Mouse (Mus musculus): ENCODE results near the gene Fgf5.

The Fgf5 gene

DNA sequence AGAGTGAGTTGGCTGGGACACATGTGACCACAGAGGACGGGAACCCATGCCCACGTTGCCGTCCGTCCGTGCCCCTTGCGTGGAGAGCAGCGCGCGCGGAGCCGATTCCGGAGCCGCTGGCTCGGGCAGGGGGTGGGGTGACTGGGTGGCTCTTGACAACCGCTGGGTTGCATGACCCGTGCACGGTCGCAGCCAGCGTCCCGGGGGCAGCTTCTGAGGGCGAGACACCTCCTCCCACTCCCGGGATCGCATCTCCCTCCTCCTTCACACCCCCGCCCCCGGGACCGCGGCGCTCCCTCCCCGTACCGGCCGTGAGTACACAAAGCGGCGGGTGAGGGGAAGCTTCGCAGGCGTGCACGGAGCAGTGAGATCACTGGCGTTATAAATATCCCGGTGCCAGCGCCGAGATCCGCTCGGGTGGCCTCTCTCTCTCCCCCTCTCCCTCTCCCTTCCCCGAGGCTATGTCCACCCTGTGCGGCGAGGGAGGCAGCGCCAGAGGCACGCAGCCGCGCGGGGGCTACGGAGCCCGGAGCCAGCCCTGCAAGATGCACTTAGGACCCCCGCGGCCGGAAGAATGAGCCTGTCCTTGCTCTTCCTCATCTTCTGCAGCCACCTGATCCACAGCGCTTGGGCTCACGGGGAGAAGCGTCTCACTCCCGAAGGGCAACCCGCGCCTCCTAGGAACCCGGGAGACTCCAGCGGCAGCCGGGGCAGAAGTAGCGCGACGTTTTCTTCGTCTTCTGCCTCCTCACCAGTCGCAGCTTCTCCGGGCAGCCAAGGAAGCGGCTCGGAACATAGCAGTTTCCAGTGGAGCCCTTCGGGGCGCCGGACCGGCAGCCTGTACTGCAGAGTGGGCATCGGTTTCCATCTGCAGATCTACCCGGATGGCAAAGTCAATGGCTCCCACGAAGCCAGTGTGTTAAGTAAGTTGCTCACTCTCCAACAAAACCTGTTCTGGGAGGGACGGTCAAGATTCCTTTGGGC is at the start of gene Fgf5:
Fgf5 (plus strand) TSS at position 347 of the 984 bp plus-strand sequence.
- DNase-seq, result no peak

DNA sequence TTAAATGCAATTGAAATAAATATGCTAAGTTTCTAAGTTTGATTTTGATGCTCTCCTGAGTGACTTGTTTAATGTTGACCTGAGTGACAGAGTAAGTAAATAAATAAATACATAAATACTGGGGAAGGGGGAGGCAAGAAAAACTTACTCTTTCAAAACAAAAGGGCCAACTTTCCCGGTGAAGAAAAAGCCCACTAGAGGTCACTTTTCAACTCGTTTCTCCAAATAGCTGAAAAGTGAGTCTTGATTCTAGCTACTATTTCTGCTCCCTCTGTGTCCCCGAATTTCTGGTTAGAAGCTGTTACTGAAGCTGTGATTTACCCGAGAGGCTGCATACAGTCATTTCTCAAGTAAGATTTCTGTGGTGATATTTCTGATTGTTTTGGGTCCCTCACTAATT is 41.5 kb upstream of the Fgf5 start:
- DNase-seq, result no peak

DNA sequence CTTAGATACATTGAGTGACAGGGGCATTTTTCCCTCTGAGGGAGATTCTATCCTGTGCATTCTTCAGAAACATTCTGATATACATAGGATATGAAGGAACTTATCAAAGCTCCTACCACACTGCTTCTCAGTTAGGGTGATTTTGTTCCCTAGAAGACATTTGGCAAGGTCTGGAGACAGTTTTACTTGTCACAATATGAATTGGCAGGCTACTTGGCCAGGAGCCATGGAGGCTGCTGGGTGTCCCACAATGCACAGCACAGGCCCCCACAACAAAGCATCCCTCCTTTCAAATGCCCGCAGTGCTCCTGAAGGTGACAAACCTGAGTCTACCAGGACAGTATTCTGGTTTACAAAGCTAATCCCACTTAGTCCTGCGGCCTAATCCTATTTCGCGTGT is 32.0 kb upstream of the Fgf5 start:
- DNase-seq, result no peak

DNA sequence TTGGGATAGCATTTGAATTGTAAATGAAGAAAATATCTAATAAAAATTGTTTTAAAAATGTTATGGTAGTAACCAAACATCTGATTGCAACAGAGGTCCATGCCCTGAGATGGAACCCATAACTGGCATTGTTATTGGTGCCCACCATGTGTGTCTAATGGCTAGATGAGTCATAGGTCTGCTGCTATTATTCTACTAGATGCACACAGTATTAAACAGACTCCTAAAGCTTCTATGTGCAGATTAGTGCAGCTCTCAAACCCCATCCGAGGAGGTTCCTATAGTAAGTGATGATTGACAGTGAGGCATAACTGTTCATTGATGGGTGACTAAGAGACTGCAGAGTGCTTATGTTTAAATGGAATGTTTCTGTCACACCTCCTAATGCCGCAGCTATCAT is 27.3 kb upstream of the Fgf5 start:
- no peak for DNase-seq

DNA sequence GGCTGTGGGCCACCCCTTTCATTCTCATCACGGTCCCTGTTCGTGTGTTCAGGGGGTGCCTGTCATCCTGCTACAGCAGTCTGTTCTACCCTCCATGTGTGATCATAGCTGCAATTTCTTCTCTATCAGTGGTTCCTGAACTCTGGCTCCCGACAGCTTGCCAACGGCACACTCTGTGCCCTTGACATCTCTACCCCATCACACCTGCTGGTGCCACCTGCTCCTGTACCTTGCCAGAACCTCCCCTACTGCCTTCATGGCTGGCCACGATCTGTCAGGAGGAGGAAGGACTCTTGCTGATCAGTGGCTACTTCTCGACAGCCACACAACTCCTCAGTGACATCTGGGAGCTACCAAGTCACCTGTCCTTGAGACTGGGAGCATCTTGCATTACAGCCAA is 24.5 kb upstream of the Fgf5 start:
- no peak for DNase-seq

DNA sequence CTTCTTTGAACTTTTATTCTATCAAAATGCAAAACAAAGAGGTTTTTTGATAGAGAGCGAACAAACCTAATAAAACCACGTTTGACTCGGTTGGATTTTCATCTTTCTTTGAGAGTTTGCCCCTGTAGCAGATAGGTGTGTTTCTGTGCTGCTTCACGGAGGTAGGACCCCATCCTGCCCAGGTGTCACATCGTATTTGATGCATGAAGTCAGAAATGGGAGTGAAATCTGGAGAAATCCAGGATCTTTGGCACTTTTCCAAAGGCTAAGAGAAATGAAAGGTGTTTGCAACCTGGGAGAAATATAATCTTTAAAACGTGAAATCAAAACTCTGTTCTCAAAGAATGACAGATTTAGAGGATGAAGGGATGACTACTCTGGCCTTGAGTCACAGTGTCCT is 15.5 kb upstream of the Fgf5 start:
- no peak for DNase-seq

DNA sequence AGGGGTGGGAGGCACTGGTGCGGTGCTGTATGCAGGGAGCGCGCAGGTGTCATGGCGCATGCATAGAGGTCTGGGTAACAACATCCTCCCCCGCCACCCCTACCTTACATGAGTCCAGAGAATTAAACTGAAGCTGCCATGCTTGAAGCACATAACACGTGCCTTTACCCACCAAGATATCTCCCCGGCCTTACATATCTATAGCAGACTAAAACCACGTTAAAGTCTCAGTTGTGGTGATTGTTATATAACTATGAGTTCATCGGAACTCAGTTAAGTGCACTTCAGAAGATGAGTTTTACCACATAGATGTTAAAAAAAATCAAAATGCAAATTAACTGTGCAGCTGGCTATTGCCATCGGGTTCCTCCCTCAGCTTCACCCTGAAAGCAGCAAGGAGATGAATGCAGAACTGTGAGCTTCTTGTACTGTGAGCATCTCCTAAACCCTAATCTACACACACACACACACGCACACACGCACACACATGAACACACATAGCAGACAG is 12.6 kb upstream of the Fgf5 start:
- no peak for DNase-seq

DNA sequence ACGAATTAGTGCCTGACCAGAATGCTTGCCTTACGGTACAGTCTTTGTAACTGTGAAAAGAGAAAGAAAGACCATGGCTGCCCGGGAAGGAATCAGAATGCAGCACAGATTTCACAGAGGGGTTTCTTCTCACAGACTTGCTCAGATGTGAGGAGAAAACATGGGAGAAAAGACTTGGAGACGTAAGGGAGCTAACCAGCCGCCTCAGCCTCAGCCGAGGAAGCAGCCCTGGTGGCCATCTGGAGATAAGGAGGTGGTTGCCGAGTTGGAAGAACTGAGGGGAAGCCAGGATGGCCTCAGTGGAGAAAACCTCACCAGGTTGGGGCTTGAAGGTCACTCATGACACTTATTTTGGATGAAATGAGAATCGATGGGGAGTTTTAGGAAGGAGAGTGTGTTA is 8.7 kb upstream of the Fgf5 start:
- DNase-seq, result no peak

DNA sequence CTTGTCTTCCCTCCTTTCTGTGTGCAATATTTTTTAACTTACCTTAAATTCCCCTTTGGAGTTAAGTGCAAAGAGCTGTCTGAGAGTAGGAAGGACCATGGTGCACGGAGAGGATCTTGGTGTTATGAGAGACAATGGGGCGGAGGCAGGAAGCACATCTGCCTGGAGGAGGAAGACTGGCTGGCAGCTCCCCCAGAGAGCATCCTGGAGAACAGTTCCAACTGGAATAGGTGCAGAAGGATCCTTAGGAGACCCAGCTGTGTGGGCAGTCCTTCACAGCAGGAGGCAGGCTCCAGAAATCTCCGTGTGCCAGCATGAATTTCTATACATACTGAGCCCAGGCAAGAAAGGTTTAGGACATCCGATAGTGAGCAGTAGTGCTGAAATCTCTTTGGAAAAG is 8.0 kb upstream of the Fgf5 start:
- no peak for DNase-seq

DNA sequence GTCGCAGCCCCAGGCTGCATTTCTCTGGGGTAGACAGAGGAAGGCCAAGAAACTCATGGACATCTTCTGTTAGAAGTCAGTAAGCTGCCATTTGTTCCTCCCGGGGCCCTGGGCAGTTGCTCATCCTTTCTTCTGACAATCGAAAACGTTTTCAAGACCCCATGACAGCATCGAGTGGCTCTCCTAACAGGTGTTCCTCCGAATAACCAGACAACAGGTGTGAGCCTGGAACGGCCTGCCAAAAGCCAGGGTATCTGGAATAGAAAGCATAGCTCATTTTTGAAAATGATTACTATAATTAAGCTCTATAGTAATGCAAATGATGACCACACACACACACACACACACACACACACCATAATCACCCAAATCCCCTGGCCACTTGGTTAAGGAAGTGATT is 7.2 kb upstream of the Fgf5 start:
- no peak for DNase-seq

DNA sequence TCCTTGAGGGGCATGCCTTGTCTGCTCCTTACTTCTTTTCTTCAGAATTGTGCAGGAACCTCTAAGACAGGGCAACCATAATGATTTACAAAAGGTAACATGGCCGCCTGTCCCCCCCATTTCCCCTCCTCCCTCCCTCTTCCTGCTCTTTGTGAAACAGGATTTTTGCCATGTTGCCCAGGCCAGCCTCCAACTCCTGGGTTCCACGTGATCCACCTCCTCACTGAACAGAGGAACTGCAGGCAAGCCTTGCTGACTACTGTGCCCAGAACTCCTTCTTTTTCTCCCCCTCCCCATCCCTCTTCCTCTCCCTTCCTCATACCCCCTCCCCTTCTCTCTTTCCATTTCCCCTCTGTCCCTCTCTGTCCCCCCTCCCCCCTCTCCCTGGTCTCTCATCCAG is 6.5 kb upstream of the Fgf5 start:
- DNase-seq, result no peak

DNA sequence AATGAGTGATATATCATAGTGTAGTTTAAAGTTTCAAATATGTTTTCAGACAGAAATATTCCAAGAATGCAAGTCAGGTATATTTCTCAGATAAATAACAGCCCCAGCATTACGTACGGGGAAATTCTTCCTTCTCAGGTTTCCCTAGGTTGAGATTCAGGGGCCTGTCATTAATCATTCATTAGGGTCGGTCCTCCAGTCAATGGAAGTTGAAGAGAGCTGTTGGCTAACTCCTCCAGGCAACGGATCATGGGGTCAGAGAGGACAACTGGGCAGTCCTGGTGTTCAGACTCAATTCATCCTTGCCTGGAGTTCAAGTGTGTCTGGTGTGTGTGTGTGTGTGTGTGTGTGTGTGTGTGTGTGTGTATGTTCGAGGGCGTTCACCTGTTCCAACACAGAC is 837 bp upstream of the Fgf5 start:
- DNase-seq, result no peak

DNA sequence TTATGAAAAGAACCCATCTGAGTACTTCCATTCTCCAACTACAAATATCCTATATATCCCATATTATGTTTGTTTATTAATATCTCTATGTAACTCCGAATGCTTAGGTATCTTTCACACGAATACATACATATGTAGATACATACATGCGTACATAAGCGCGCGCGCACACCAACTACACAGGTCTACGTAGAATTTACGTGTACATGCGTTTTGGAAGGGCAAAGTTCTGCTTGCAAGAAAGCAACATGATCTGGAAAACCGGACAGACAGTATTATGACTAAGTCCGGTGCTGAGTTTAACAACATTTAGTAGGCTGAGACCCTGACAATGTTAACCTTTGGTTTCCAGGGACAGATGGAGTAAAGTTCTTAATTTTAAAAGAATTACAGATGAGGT is 1.2 kb downstream of the Fgf5 start:
- DNase-seq, result no peak

DNA sequence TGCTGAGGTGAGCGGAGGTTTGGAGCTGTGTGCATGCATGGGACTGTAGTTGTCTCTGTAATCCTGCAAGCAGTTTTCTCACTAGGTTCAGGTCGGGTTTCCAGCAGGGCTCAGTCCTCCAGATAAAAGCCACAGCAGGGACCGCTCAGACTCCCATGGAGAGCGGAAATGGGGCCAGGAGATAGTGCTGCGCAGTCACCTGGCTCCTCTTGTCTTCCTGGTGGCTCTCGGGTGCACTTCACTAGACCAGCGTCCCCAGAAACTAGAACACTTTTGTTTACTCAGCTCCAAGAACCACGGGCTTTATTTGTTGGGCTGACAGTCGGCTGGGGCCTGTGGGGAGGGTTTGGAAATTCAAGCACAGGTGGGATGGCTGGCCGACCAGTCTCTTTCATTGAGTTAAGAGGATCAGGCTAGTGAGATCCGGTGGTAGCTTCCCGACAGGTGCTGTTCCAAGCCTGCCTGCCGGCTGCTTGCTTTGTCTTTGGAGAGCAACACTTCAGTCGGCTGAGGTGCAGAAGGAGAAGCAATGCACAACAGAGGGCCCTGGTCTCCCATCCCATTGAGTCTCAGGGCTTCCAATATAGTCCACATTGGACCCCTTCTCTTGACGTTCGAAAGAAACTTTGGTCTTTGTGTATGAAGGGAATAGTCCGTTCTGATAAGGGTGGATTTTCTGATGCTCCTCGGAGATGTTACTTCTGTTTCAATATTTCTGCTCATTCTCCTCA is 1.9 kb downstream of the Fgf5 start:
- DNase-seq, result no peak

DNA sequence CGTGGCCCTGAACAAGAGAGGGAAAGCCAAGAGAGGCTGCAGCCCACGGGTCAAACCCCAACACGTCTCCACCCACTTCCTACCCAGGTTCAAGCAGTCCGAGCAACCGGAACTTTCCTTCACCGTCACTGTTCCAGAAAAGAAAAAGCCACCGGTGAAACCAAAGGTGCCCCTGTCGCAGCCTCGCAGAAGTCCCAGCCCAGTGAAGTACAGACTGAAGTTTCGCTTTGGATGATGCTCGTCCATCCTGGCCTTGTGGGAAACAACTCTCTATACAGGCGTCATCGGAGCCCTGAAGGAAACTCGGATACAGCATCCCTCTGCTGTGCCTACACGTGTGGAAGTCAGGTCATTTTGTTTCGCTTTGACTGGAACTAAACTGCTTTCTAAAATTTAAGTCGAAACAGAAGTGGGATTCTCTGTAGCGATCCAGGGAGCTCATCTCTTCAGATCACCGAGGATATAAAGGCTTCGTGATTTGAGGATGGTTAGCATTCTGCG is 21.4 kb downstream of the Fgf5 start:
- no peak for DNase-seq

DNA sequence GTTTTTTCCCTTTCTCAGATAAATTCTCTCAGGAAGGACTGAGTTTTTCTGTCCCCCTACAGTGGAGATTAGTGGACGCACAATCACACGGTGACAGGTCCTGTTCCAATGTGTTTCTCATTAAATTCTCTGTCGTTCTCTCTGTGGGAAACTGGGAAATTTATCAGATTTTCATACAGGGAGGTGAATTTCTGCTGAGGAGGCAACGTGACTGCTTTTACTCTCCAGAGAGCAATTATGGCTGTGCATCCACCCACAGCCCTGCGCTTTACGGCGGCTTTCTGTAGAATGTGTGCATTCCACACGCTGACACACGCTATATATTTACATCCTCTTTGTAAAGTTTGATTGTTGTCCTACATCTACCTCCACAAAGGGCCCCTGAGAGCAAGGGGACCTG is 28.0 kb downstream of the Fgf5 start:
- no peak for DNase-seq

DNA sequence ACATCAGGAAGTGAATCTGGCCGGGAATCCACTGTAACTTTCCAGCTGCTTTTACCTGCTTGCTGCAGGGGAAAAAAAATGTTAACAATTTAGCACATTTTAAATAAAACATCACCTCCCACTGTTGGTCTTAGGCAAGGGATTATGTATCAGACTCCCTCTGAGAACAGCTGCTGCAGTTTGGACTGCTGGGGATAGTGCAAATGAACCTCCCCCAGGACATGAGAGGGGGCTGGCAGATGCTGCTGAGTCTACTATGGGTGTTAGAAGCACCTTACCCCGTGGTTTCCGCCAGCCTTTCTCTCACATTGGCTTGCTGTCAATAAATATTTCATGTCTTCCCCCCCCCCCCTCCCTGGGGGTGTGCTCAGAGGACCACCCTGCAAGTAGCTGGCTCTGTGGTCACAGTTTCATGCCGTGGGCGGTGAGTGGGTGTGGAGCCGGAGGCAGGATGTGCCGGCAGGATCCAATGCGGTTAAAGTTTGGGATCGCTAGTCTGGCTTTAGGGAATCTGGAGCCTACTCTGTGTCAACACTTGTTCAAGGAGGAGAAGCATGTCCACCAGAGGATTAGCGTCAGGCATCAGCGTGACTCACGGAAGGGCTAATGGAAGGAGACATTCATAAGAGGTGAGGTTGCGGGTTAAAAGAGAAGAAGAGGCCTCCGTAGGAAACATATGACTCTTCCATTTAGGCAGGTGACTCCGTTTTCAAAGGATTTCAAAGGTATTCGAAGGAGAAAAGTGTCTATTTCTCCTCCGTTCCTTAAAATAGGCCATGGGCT is 29.9 kb downstream of the Fgf5 start:
- DNase-seq, result no peak

DNA sequence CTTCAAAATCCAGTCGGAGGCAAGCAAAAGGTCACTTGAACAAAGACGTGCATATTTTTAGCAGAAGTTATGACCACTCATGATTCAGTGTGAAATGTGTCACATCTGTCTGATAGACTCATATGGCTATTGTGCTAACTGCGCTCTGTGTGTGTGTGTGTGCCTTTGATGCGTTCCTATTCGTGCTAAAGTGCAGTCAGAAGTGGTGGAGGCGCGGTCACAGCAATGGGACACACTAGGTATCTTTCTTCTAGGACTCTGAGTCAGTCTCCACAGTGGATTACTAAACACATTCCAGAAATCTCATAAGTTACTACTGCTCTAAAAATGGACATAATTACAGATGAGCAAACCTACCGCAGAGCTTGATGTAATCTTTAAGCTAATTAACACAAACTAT is 36.7 kb downstream of the Fgf5 start:
- no peak for DNase-seq

DNA sequence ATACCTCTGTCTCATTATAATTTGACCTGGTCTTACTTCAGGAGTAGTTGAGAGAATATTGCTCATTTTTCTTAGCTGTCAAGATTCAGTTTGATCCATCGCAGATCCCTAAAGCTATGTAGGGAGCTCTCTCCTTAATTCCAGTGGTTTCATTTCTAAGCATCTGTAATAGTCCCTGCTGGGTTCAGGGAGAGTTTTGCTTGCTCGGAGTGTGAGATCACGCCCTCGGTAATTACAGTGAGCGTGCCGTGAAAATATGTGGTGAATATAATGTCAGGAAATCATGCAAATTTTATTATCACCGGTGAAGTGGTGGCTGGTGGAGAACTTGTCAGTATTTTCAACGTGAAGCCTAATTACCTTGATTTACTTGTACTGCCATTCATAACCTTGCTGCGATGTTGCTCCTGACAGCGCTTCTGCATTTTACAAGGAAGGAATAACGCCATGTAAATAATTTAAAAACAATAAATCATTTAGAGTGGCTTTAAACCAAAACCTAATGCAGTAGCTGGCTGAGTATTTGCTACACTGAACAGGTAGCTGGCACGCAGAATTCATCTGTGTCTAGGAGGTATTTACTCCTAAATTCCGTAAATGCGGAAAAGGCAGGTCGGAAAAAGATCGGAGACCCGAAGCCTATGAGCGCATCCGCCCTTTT is 38.5 kb downstream of the Fgf5 start:
- no peak for DNase-seq

DNA sequence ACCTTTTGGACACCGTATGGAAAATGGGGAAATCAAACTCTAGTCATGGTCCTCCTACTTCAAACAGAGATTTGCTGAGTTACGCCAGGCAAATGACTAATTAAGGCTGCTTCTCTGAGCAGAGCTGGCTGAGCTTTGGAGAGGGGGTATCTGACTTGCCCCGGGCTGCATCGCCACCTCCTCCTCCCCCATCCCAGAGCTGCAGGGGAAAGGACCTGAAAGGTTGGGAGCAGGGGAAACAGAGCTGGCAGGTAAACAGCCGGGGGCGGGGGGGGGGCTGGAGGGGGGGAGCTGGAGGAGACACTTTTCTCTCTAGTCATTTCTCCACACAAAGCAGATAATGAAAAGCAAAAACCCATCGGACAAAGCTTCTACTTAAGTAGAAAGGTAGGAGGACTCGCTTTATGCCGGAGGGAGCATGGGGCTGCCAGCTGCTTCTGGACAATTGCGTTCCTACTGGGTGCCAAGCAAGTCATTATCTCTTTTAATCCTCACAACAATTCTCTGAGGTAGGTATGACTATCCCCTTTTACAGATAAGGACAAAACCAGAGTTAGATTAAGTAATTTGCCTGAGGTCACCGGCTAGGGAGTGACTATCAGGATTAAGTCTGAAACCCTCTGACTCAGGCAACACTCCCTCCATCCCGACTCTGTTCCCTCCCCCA is 39.2 kb downstream of the Fgf5 start:
- no peak for DNase-seq

DNA sequence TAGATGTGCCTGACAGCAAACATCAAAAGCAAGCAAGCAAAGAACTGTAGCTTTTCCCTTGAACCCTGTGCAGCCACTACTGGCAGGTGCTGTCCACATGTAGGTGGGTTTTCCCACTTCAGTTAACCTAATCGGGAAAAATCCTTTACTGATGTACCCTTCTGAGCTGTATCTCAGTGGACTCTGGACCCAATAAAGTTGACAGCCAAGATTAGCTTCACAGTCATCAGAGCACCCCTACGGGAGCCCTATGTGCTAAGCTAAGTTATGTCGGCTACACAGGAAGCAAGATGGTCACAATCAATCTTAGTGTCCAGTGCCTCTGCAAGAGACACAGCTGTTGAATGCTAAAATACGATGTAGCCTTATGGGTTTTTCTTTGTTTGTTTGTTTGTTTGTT is 46.1 kb downstream of the Fgf5 start:
- no peak for DNase-seq

DNA sequence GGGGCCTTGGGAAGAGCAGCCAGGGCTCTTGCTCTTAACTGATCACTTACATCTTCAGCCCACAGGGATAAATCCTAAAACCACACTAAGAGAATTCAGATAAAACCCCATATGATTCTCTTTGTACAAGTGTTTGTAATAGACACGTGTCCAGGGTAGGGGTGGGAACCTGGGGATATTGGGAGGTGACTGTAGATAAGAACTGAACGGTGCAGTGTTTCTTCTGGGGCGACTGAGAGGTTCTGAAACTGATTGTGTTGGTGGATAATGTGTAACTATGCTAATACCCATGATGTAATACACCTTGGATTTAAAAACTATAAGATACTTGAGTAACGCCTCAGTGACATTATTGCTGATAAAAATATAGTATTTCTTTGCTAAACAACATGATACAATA is 51.7 kb downstream of the Fgf5 start:
- DNase-seq, result no peak

All from spleen, adult 18-20 months (tissue).